Mouse (Mus musculus): ENCODE data around the gene Cdyl. TPM values are rescaled to one million over a fixed set of nuclear protein-coding genes. Genes with fewer than 3 reads are reported as not detected.

The Cdyl gene
- polyA plus RNA-seq, 1 experiment from 2014 or later: 16.1 TPM

GRCm38 (mm10) chr13:35625556-35625955, 34.1 kb upstream of the Cdyl start:
- 65% methylated on average over 3 of the region's 3 CpGs for WGBS
- no peak for ATAC-seq (ENCODE audit: insufficient number of reproducible peaks, low FRiP score, low TSS enrichment, low read depth)

DNA sequence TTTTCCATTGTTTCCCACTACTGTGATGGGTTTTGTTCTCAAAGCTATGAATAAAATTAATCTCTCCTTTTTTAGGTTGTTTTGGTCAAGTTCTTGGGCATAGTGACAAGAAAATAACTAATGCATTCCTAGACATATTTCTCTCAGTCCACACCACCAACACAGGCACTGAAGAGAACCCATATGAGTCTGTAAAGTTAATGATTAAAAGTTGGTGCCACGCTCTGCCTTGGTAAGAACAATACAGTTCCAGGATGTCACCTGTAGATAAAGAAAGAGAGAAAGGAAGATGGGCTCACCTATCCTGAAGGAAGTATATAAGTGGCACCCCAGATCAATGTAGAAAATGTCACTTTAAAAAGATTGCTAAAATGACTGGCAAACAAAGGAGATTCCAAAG, 32.3 kb upstream of the Cdyl start:
- DNase-seq (ENCODE audit: low spot score) (no peak), ATAC-seq (ENCODE audit: insufficient number of reproducible peaks, low FRiP score, low TSS enrichment, low read depth) (no peak)
- Histone ChIP-seq H3K4me1 (ENCODE audit: control insufficient read depth, insufficient read depth, low read length) (no peaks in the 10 kb centered on the region), H3K4me2 (ENCODE audit: low read depth, severe bottlenecking) (no peak overlapping the region), H3K9me3 (ENCODE audit: control insufficient read depth, low read length) (no peaks in the 10 kb centered on the region), H3K36me3 (ENCODE audit: control insufficient read depth, insufficient read depth, low read length) (no peaks in the 10 kb centered on the region), H3K27ac (replicated peaks; ENCODE audit: low read depth, low read length) (no peak overlapping the region), H3K9ac (ENCODE audit: low read length) (no peak overlapping the region), H3K27me3 (ENCODE audit: control insufficient read depth, insufficient read depth, low read length) (no peaks in the 10 kb centered on the region), H3K4me3 (ENCODE audit: low read depth, low read length) (no peak overlapping the region)
- WGBS: 76% methylated on average over 1 of the region's 1 CpGs

More at GRCm38 (mm10) chr13:35625556-35625955, 34.1 kb upstream of the Cdyl start:
- Histone ChIP-seq H3K36me3 (ENCODE audit: control insufficient read depth, insufficient read depth, low read length) (no peaks in the 10 kb centered on the region), H3K27me3 (ENCODE audit: control insufficient read depth, insufficient read depth, low read length) (no peaks in the 10 kb centered on the region), H3K4me2 (ENCODE audit: low read depth, severe bottlenecking) (no peak overlapping the region), H3K4me3 (ENCODE audit: low read depth, low read length) (no peak overlapping the region), H3K27ac (replicated peaks; ENCODE audit: low read depth, low read length) (no peak overlapping the region), H3K9me3 (ENCODE audit: control insufficient read depth, low read length) (no peaks in the 10 kb centered on the region), H3K9ac (ENCODE audit: low read length) (no peak overlapping the region), H3K4me1 (ENCODE audit: control insufficient read depth, insufficient read depth, low read length) (no peaks in the 10 kb centered on the region)
- no peak for DNase-seq (ENCODE audit: low spot score)

- Histone ChIP-seq H3K4me2 (ENCODE audit: low read depth, severe bottlenecking) (no peak overlapping the region), H3K27ac (replicated peaks; ENCODE audit: low read depth, low read length) (no peak overlapping the region), H3K4me3 (ENCODE audit: low read depth, low read length) (no peak overlapping the region), H3K9me3 (ENCODE audit: control insufficient read depth, low read length) (no peaks in the 10 kb centered on the region), H3K36me3 (ENCODE audit: control insufficient read depth, insufficient read depth, low read length) (no peaks in the 10 kb centered on the region), H3K4me1 (ENCODE audit: control insufficient read depth, insufficient read depth, low read length) (no peaks in the 10 kb centered on the region), H3K9ac (ENCODE audit: low read length) (no peak overlapping the region), H3K27me3 (ENCODE audit: control insufficient read depth, insufficient read depth, low read length) (no peaks in the 10 kb centered on the region)
- no peak for DNase-seq (ENCODE audit: low spot score)
- ATAC-seq (ENCODE audit: insufficient number of reproducible peaks, low FRiP score, low TSS enrichment, low read depth): no peak
- WGBS: 80% methylated on average over 1 of the region's 1 CpGs
These were observed 12.4 kb upstream of the Cdyl start for GRCm38 (mm10) chr13:35647132-35647823.

GRCm38 (mm10) chr13:35650284-35650872, 9.3 kb upstream of the Cdyl start:
- no peak for ATAC-seq (ENCODE audit: insufficient number of reproducible peaks, low FRiP score, low TSS enrichment, low read depth)
- no peak for DNase-seq (ENCODE audit: low spot score)
- no peaks in the 10 kb centered on the region for H3K27me3 ChIP-seq (ENCODE audit: control insufficient read depth, insufficient read depth, low read length)
- WGBS: 88% methylated on average over 11 of the region's 11 CpGs
- H3K4me3 ChIP-seq (ENCODE audit: low read depth, low read length): no peak overlapping the region
- no peak overlapping the region for H3K4me2 ChIP-seq (ENCODE audit: low read depth, severe bottlenecking)
- H3K36me3 ChIP-seq (ENCODE audit: control insufficient read depth, insufficient read depth, low read length): no peaks in the 10 kb centered on the region
- H3K9ac ChIP-seq (ENCODE audit: low read length): no peak overlapping the region
- H3K27ac ChIP-seq (replicated peaks; ENCODE audit: low read depth, low read length): no peak overlapping the region
- no peaks in the 10 kb centered on the region for H3K4me1 ChIP-seq (ENCODE audit: control insufficient read depth, insufficient read depth, low read length)
- no peaks in the 10 kb centered on the region for H3K9me3 ChIP-seq (ENCODE audit: control insufficient read depth, low read length)

DNA sequence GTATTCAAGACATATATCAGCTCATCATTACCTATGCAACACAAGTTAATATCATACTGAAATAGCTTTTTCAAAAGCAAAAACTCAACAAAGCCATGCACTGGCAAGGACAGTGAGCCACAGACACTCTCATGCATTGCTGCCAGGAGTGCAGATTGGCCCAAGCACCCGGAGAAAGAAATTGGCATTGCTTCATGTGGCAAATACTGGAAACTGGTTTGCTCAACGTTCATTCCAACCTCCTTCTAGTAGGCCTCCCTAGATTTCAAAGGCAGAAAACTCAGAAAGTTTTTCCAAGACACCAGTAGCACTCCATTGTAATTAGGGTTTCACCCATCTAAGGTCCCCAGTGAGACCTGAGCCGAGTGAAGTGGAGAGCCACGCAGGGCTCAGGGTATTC, 6.8 kb upstream of the Cdyl start:
- Histone ChIP-seq H3K4me1 (ENCODE audit: control insufficient read depth, insufficient read depth, low read length) (no peaks in the 10 kb centered on the region), H3K4me2 (ENCODE audit: low read depth, severe bottlenecking) (no peak overlapping the region), H3K4me3 (ENCODE audit: low read depth, low read length) (no peak overlapping the region), H3K27me3 (ENCODE audit: control insufficient read depth, insufficient read depth, low read length) (no peaks in the 10 kb centered on the region), H3K27ac (replicated peaks; ENCODE audit: low read depth, low read length) (no peak overlapping the region), H3K9me3 (ENCODE audit: control insufficient read depth, low read length) (no peaks in the 10 kb centered on the region), H3K9ac (ENCODE audit: low read length) (no peak overlapping the region), H3K36me3 (ENCODE audit: control insufficient read depth, insufficient read depth, low read length) (no peaks in the 10 kb centered on the region)
- 86% methylated on average over 4 of the region's 4 CpGs for WGBS
- no peak for ATAC-seq (ENCODE audit: insufficient number of reproducible peaks, low FRiP score, low TSS enrichment, low read depth)
- no peak for DNase-seq (ENCODE audit: low spot score)

DNA sequence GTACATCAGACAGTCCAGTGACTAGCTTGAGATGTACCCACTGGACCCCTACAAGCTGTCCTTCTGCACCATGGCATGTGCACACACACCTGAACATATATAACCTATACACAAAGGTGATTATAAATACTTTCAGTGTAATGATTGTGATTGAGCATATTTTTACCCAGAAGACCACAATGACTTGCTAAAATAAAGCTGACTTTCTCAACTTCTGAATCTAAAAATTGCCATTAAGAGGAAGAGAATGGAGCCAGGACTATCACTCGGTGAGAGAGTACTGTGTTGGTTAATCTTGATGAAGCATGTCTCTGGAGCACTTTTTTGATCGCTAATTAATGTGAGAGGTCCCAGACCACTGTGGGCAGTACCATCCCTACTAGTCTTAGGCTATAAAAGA, 2.8 kb upstream of the Cdyl start:
- no peak overlapping the region for H3K27ac ChIP-seq (replicated peaks; ENCODE audit: low read depth, low read length)
- no peak for ATAC-seq (ENCODE audit: insufficient number of reproducible peaks, low FRiP score, low TSS enrichment, low read depth)
- H3K27me3 ChIP-seq (ENCODE audit: control insufficient read depth, insufficient read depth, low read length): no peaks in the 10 kb centered on the region
- no peaks in the 10 kb centered on the region for H3K36me3 ChIP-seq (ENCODE audit: control insufficient read depth, insufficient read depth, low read length)
- H3K4me3 ChIP-seq (ENCODE audit: low read depth, low read length): no peak overlapping the region
- H3K9ac ChIP-seq (ENCODE audit: low read length): no peak overlapping the region
- no peaks in the 10 kb centered on the region for H3K9me3 ChIP-seq (ENCODE audit: control insufficient read depth, low read length)
- DNase-seq (ENCODE audit: low spot score): no peak
- WGBS: 94% methylated on average over 2 of the region's 2 CpGs
- H3K4me2 ChIP-seq (ENCODE audit: low read depth, severe bottlenecking): no peak overlapping the region
- H3K4me1 ChIP-seq (ENCODE audit: control insufficient read depth, insufficient read depth, low read length): no peaks in the 10 kb centered on the region

DNA sequence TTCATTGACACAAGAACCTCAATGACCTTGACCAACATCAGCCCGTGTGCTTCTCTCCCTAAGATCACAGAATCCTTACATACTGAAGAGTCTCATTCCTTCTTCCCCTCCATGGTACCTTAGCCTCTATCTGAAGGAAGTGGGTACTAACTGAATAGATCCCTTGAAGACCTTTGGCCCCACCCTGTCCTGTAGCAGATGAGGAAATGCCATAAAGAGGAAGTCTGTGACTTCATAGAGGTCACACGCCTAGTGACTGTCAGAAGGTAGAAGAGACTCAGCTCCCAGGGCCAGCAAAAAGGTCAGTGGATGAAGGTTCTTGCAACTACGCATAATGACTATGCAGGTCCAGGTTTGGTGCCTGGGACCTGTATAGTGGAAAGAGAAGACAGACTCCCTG, 5.8 kb downstream of the Cdyl start:
- no peaks in the 10 kb centered on the region for H3K36me3 ChIP-seq (ENCODE audit: control insufficient read depth, insufficient read depth, low read length)
- no peaks in the 10 kb centered on the region for H3K27me3 ChIP-seq (ENCODE audit: control insufficient read depth, insufficient read depth, low read length)
- no peaks in the 10 kb centered on the region for H3K4me1 ChIP-seq (ENCODE audit: control insufficient read depth, insufficient read depth, low read length)
- H3K4me3 ChIP-seq (ENCODE audit: low read depth, low read length): no peak overlapping the region
- no peak overlapping the region for H3K27ac ChIP-seq (replicated peaks; ENCODE audit: low read depth, low read length)
- H3K9me3 ChIP-seq (ENCODE audit: control insufficient read depth, low read length): no peaks in the 10 kb centered on the region
- no peak for ATAC-seq (ENCODE audit: insufficient number of reproducible peaks, low FRiP score, low TSS enrichment, low read depth)
- WGBS: 89% methylated on average over 3 of the region's 3 CpGs
- DNase-seq (ENCODE audit: low spot score): no peak
- no peak overlapping the region for H3K4me2 ChIP-seq (ENCODE audit: low read depth, severe bottlenecking)
- H3K9ac ChIP-seq (ENCODE audit: low read length): no peak overlapping the region

DNA sequence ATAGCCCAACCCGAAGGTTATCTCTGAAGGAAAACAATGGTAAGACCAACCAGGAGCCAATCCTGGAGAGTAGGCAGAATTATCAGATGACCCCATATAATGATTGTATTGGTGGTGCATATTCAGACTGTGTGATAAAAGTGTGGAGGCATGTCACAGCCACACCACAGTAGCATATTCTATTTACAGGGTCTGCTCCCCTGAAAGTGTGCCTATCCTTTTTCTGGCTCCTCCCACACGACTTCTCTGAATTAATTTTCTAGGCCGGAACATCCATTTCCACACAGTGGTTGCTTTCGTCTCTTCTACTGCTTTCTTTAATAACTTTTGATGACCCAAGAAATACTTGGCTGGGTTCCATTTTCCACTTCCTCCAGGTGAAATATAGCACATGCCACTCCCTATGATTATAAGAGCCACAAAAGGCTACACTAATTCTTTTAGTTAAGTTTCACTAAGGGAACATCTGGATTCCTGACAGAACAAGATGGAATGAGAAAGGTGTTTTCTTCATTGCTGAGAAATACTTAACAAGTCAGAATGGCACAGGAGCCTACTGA, 10.4 kb downstream of the Cdyl start:
- Histone ChIP-seq H3K9ac (ENCODE audit: low read length) (no peak overlapping the region), H3K4me2 (ENCODE audit: low read depth, severe bottlenecking) (no peak overlapping the region), H3K4me3 (ENCODE audit: low read depth, low read length) (no peak overlapping the region), H3K4me1 (ENCODE audit: control insufficient read depth, insufficient read depth, low read length) (no peaks in the 10 kb centered on the region), H3K27me3 (ENCODE audit: control insufficient read depth, insufficient read depth, low read length) (no peaks in the 10 kb centered on the region), H3K36me3 (ENCODE audit: control insufficient read depth, insufficient read depth, low read length) (no peaks in the 10 kb centered on the region), H3K27ac (replicated peaks; ENCODE audit: low read depth, low read length) (no peak overlapping the region), H3K9me3 (ENCODE audit: control insufficient read depth, low read length) (no peaks in the 10 kb centered on the region)
- ATAC-seq (ENCODE audit: insufficient number of reproducible peaks, low FRiP score, low TSS enrichment, low read depth): no peak
- no peak for DNase-seq (ENCODE audit: low spot score)
- 88% methylated on average over 4 of the region's 4 CpGs for WGBS

All from limb, embryonic 11.5 days (tissue).